Mouse (Mus musculus): ENCODE measurements at regions not wholly inside any gene's neighbourhood (a gene's known extent, or its start where the extent isn't known, plus 50 kb on each side); places are given as distances from the start of the nearest gene placed in this dataset.

DNA sequence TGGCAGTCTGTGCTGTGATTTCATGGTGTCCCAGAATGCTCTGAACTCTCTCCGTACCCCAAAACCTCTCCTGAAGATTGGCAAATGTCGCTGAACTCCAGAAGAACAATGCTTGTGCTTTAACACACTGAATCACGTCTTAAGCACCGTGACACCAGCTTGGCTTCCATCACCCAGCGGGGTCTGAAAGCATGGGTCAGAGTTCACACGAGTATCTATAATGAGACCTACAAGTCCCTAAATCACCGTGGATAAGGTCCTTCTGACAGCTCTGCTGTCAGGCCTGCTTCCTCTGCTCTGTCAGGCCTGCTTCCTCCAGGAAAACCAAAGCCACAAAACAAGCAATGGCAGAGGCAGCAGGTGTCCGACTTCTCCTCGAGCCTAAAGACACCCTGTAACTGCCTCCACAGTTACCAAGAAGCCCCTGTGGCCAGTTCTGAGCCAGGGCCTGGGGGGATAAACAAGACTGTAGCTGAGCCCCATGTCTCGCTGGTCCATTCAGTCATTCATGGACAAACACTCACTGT lies 229.1 kb upstream of the A430005L14Rik start:
- ATAC-seq, result no peak
- WGBS, result 46% methylated on average over 10 of the region's 10 CpGs
- Histone ChIP-seq H3K4me3 (replicated peaks; ENCODE audit: low read length) (no peak overlapping the region), H3K4me2 (ENCODE audit: low read length) (no peak overlapping the region), H3K9ac (replicated peaks; ENCODE audit: low read depth, low read length) (no peak overlapping the region), H3K4me1 (replicated peaks; ENCODE audit: control insufficient read depth, insufficient read depth, low read length) (0 out of 2 replicates have a peak, but pooled peaks cover 2% of the 10 kb centered on the region), H3K36me3 (ENCODE audit: control insufficient read depth, insufficient read depth) (no peaks in the 10 kb centered on the region), H3K27ac (ENCODE audit: low read length) (no peak overlapping the region), H3K27me3 (replicated peaks; ENCODE audit: control insufficient read depth, insufficient read depth, low read length) (0 out of 2 replicates have a peak, but pooled peaks cover 5% of the 10 kb centered on the region), H3K9me3 (ENCODE audit: control insufficient read depth, low read length) (no peaks in the 10 kb centered on the region)

DNA sequence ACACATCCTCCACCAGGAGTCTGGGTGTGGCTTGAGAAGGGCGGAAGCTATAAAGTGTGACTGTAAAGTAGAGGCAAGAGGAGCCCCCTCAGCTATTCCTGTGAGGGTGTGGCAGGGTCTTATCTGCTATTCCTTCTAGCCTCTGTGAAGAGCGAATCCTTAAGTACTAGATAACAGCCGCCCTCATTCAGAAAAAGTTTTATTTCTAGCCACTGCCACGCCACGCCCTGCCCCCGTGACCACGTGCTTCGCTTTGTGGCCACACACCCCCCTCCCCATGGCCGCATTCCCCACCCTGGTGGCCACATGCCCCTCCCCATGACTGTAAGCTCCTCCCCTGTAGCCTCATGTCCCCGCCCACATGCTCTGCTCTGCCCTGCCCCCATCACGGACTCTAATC lies 218.9 kb upstream of the A430005L14Rik start:
- no peak overlapping the region for H3K4me2 ChIP-seq (ENCODE audit: low read length)
- H3K9ac ChIP-seq (replicated peaks; ENCODE audit: low read depth, low read length), result no peak overlapping the region
- H3K4me3 ChIP-seq (replicated peaks; ENCODE audit: low read length), result no peak overlapping the region
- WGBS, result 83% methylated on average over 11 of the region's 11 CpGs
- H3K27ac ChIP-seq (ENCODE audit: low read length), result no peak overlapping the region
- no peaks in the 10 kb centered on the region for H3K4me1 ChIP-seq (replicated peaks; ENCODE audit: control insufficient read depth, insufficient read depth, low read length)
- no peaks in the 10 kb centered on the region for H3K27me3 ChIP-seq (replicated peaks; ENCODE audit: control insufficient read depth, insufficient read depth, low read length)
- no peaks in the 10 kb centered on the region; the same call in 1 of the 2 replicates for H3K9me3 ChIP-seq (ENCODE audit: control insufficient read depth, low read length)
- no peaks in the 10 kb centered on the region for H3K36me3 ChIP-seq (ENCODE audit: control insufficient read depth, insufficient read depth)
- no peak for ATAC-seq

DNA sequence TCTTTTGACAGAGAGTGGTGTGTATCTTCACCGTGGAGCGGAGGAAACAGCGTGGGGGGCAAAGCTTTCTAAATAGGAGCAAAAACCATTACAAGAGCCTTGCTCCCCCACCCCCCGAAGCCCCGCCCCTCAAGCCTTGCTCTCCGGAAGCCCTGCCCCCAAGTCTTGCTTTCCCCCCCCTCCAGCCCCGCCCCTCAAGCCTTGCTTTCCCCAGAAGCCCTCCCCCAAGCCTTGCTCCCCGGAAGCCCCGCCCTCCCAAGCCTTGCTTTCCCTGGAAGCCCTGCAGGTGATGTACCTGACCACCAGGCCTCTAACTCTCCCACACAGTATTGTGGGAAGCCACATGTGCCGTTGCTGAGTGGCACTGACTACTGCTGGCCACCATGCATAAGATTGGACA lies 214.8 kb upstream of the A430005L14Rik start:
- no peak overlapping the region for H3K4me3 ChIP-seq (replicated peaks; ENCODE audit: low read length)
- H3K9me3 ChIP-seq (ENCODE audit: control insufficient read depth, low read length), result no peaks in the 10 kb centered on the region
- H3K27me3 ChIP-seq (replicated peaks; ENCODE audit: control insufficient read depth, insufficient read depth, low read length), result no peaks in the 10 kb centered on the region
- no peak overlapping the region for H3K27ac ChIP-seq (ENCODE audit: low read length)
- ATAC-seq, result no peak
- H3K4me2 ChIP-seq (ENCODE audit: low read length), result no peak overlapping the region
- 91% methylated on average over 10 of the region's 10 CpGs for WGBS
- no peaks in the 10 kb centered on the region for H3K36me3 ChIP-seq (ENCODE audit: control insufficient read depth, insufficient read depth)
- no peaks in the 10 kb centered on the region for H3K4me1 ChIP-seq (replicated peaks; ENCODE audit: control insufficient read depth, insufficient read depth, low read length)
- H3K9ac ChIP-seq (replicated peaks; ENCODE audit: low read depth, low read length), result no peak overlapping the region

DNA sequence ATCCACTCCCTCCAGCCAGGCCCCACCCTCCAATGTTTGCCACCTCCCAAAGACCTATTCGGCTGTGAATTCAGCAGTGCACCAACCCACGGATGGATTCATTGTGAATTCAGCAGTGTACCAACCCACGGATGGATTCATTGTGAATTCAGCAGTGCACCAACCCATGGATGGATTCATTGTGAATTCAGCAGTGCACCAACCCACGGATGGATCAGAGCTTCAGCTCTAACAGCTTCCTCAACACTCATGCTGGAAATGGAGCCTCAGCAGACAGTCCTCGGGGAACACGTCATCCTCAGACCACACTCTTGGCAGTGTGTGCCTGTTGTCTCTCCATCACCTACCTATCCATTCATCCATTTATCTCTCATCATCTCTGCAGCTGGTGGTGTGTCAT lies 204.2 kb upstream of the A430005L14Rik start:
- Histone ChIP-seq H3K9me3 (ENCODE audit: control insufficient read depth, low read length) (no peaks in the 10 kb centered on the region), H3K4me1 (replicated peaks; ENCODE audit: control insufficient read depth, insufficient read depth, low read length) (no peaks in the 10 kb centered on the region), H3K36me3 (ENCODE audit: control insufficient read depth, insufficient read depth) (no peaks in the 10 kb centered on the region), H3K27ac (ENCODE audit: low read length) (no peak overlapping the region), H3K4me2 (ENCODE audit: low read length) (no peak overlapping the region), H3K4me3 (replicated peaks; ENCODE audit: low read length) (no peak overlapping the region), H3K27me3 (replicated peaks; ENCODE audit: control insufficient read depth, insufficient read depth, low read length) (no peaks in the 10 kb centered on the region), H3K9ac (replicated peaks; ENCODE audit: low read depth, low read length) (no peak overlapping the region)
- 73% methylated on average over 6 of the region's 6 CpGs for WGBS
- no peak for ATAC-seq

DNA sequence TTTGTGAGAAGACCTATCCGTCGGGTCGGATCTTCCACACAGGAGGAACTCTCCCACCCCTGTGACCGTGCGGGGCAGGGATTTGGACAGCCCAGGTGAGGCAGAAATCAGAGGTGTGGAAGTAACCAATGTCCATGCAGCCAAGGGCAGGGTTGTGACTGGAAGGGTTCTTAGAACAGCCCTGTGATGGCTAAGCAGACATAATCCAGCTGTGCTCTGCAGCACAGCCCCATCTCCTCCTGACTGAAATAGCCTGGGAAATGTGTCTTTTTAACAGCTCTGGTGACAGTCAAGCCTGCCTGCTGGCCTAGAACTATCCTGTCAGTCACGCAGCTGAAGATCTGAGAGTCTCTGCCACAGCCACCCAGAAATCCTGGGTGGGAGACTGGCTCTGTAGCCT lies 198.7 kb upstream of the A430005L14Rik start:
- Histone ChIP-seq H3K36me3 (ENCODE audit: control insufficient read depth, insufficient read depth) (no peaks in the 10 kb centered on the region), H3K27me3 (replicated peaks; ENCODE audit: control insufficient read depth, insufficient read depth, low read length) (no peaks in the 10 kb centered on the region), H3K4me3 (replicated peaks; ENCODE audit: low read length) (no peak overlapping the region), H3K9ac (replicated peaks; ENCODE audit: low read depth, low read length) (no peak overlapping the region), H3K4me1 (replicated peaks; ENCODE audit: control insufficient read depth, insufficient read depth, low read length) (no peaks in the 10 kb centered on the region), H3K27ac (ENCODE audit: low read length) (no peak overlapping the region), H3K4me2 (ENCODE audit: low read length) (no peak overlapping the region), H3K9me3 (ENCODE audit: control insufficient read depth, low read length) (no peaks in the 10 kb centered on the region)
- no peak for ATAC-seq
- 91% methylated on average over 6 of the region's 6 CpGs for WGBS

DNA sequence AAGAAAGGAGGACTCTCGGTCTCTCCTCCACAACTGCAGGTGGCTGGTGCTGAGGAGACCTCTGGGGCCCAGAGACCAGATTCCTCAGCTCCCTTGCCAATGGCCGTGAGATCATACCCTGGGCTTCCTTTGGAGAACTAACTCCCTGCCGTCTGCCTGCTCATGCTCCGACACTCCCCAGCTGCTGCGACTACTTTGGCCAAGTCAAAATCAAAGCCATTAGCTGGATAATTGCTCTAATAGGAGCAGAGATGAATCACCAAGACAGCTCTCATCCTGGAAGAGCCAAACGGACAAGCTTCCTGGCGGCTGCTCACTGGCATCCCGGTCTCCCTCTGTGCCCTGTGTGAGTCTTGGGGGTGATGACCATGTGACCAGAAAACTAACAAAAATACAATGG lies 198.3 kb upstream of the A430005L14Rik start:
- Histone ChIP-seq H3K27me3 (replicated peaks; ENCODE audit: control insufficient read depth, insufficient read depth, low read length) (no peaks in the 10 kb centered on the region), H3K9ac (replicated peaks; ENCODE audit: low read depth, low read length) (no peak overlapping the region), H3K27ac (ENCODE audit: low read length) (no peak overlapping the region), H3K36me3 (ENCODE audit: control insufficient read depth, insufficient read depth) (no peaks in the 10 kb centered on the region), H3K4me1 (replicated peaks; ENCODE audit: control insufficient read depth, insufficient read depth, low read length) (no peaks in the 10 kb centered on the region), H3K9me3 (ENCODE audit: control insufficient read depth, low read length) (no peaks in the 10 kb centered on the region), H3K4me3 (replicated peaks; ENCODE audit: low read length) (no peak overlapping the region), H3K4me2 (ENCODE audit: low read length) (no peak overlapping the region)
- no peak for ATAC-seq
- 74% methylated on average over 8 of the region's 8 CpGs for WGBS

DNA sequence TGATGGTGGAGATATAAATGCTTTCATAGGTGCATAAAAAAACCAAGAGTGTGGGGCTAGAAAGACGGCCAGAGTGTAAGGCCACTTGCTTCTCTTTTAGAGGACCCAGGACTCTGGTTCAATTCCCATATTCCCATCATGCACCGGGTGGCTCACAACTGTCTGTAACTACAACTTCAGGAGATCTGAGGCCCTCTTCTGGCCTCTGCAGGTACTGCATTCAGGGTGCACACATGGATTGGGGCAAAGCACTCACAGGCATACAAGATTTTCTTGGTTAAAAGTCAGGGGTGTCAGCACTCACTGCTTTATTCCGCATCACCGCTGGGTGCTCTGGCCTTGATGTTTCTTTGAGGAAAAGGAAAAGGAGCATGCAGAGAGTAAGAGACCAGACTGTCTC lies 196.1 kb upstream of the A430005L14Rik start:
- WGBS, result 89% methylated on average over 4 of the region's 4 CpGs
- H3K27ac ChIP-seq (ENCODE audit: low read length), result no peak overlapping the region
- H3K36me3 ChIP-seq (ENCODE audit: control insufficient read depth, insufficient read depth), result no peaks in the 10 kb centered on the region
- no peak overlapping the region for H3K4me3 ChIP-seq (replicated peaks; ENCODE audit: low read length)
- H3K27me3 ChIP-seq (replicated peaks; ENCODE audit: control insufficient read depth, insufficient read depth, low read length), result no peaks in the 10 kb centered on the region
- H3K4me1 ChIP-seq (replicated peaks; ENCODE audit: control insufficient read depth, insufficient read depth, low read length), result no peaks in the 10 kb centered on the region
- H3K9ac ChIP-seq (replicated peaks; ENCODE audit: low read depth, low read length), result no peak overlapping the region
- no peak for ATAC-seq
- no peak overlapping the region for H3K4me2 ChIP-seq (ENCODE audit: low read length)
- no peaks in the 10 kb centered on the region for H3K9me3 ChIP-seq (ENCODE audit: control insufficient read depth, low read length)

DNA sequence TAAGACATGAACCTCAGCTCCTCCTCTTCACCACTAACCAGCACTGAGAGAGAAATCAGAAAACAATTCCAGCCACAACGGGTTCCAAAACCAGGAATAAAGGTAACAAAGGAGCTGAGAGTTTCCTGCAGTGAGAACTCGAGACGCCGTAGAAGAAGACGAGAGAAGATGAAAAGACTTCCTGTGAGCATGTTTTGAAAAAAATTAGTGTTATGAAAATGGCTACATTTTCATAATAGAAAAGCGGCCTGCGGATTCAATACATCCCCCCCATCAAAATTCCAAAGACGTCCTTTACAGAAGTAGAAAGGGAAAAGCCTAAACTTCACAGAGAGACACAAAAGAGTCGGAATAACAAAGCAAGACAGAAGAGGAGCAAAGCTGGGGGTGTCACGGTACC lies 193.6 kb upstream of the A430005L14Rik start:
- Histone ChIP-seq H3K9me3 (ENCODE audit: control insufficient read depth, low read length) (no peaks in the 10 kb centered on the region), H3K27me3 (replicated peaks; ENCODE audit: control insufficient read depth, insufficient read depth, low read length) (no peaks in the 10 kb centered on the region), H3K4me3 (replicated peaks; ENCODE audit: low read length) (no peak overlapping the region), H3K27ac (ENCODE audit: low read length) (no peak overlapping the region), H3K9ac (replicated peaks; ENCODE audit: low read depth, low read length) (no peak overlapping the region), H3K36me3 (ENCODE audit: control insufficient read depth, insufficient read depth) (no peaks in the 10 kb centered on the region), H3K4me1 (replicated peaks; ENCODE audit: control insufficient read depth, insufficient read depth, low read length) (no peaks in the 10 kb centered on the region), H3K4me2 (ENCODE audit: low read length) (no peak overlapping the region)
- 69% methylated on average over 10 of the region's 10 CpGs for WGBS
- no peak for ATAC-seq

DNA sequence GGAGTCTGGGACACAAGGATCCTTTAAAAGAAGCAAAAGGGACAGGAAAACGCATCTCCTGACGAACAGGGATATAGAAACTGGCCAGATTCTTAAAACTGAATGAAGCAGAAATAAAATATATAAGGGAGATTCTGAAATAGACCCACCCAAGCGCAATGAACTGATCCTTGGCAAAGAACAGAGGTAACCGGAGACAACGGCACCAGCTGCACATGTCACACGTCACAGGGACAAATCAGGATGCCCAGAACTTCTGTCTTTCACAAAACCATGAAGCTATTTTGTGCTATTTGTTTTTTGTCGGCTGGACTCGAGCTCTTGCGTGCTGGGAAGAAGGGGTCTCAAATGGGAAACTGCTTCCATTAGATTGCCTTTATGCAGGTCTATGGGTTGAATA lies 189.3 kb upstream of the A430005L14Rik start:
- Histone ChIP-seq H3K27me3 (replicated peaks; ENCODE audit: control insufficient read depth, insufficient read depth, low read length) (no peaks in the 10 kb centered on the region), H3K9ac (replicated peaks; ENCODE audit: low read depth, low read length) (no peak overlapping the region), H3K4me1 (replicated peaks; ENCODE audit: control insufficient read depth, insufficient read depth, low read length) (peaks cover 3% of the 10 kb centered on the region), H3K4me2 (ENCODE audit: low read length) (no peak overlapping the region), H3K27ac (ENCODE audit: low read length) (no peak overlapping the region), H3K36me3 (ENCODE audit: control insufficient read depth, insufficient read depth) (no peaks in the 10 kb centered on the region), H3K9me3 (ENCODE audit: control insufficient read depth, low read length) (no peaks in the 10 kb centered on the region), H3K4me3 (replicated peaks; ENCODE audit: low read length) (no peak overlapping the region)
- WGBS, result 65% methylated on average over 9 of the region's 9 CpGs
- ATAC-seq, result no peak

DNA sequence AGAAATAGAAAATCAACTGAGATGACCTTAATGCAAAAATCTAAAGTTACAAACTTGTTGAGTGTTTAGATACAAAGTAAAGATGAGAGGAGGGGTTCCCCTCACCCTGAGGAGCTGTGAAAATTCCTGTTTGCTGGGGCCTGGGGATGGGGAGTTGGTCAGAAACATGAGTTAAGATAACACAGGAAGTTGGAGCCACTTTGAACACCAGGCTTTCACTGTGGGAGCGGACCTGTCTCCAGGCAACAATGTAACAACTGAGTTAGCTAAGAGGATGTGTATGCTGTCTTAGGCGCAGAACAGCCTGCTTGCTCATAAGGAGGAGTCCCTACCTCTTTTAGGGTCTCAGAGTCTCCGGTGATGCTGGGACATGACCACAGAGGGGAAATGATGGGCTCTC lies 188.7 kb upstream of the A430005L14Rik start:
- WGBS, result 74% methylated on average over 3 of the region's 3 CpGs
- Histone ChIP-seq H3K4me1 (replicated peaks; ENCODE audit: control insufficient read depth, insufficient read depth, low read length) (peaks cover 3% of the 10 kb centered on the region), H3K9ac (replicated peaks; ENCODE audit: low read depth, low read length) (no peak overlapping the region), H3K36me3 (ENCODE audit: control insufficient read depth, insufficient read depth) (no peaks in the 10 kb centered on the region), H3K4me3 (replicated peaks; ENCODE audit: low read length) (no peak overlapping the region), H3K27me3 (replicated peaks; ENCODE audit: control insufficient read depth, insufficient read depth, low read length) (no peaks in the 10 kb centered on the region), H3K27ac (ENCODE audit: low read length) (no peak overlapping the region), H3K9me3 (ENCODE audit: control insufficient read depth, low read length) (no peaks in the 10 kb centered on the region), H3K4me2 (ENCODE audit: low read length) (no peak overlapping the region)
- no peak for ATAC-seq

Data from forebrain, embryonic 16.5 days (tissue).